Mouse (Mus musculus) stomach, postnatal 0 days (tissue): ENCODE data around the gene Neu4. TPM values are rescaled to one million over a fixed set of nuclear protein-coding genes. Genes with fewer than 3 reads are reported as not detected.

Experiments
- ATAC-seq: fragments of 200-750 bp; cut with Nextera tagmentation; 2 replicates; pipeline ENCODE4 v1.8.0; 2017; ENCODE audit not compliant: low FRiP score, low TSS enrichment
- DNase-seq: peaks from one replicate; pipeline ENCODE4 v3.0.0-alpha.2; 2016; ENCODE audit warnings: low spot score
- H3K27ac ChIP-seq: fragments of 300-500 bp; sonication (generic); replicated peaks from 2 replicates; pipeline ENCODE4 v1.5.1; 2014; ENCODE audit warnings: mild to moderate bottlenecking, control low read depth
- H3K27me3 ChIP-seq: fragments of 300-500 bp; sonication (generic); 2 replicates; pipeline ENCODE4 v1.6.1; 2014; ENCODE audit warnings: low read length; ENCODE audit not compliant: control insufficient read depth, insufficient read depth
- H3K36me3 ChIP-seq: fragments of 300-500 bp; sonication (generic); 2 replicates; pipeline ENCODE4 v1.6.1; 2014; ENCODE audit warnings: low read length, mixed read lengths; ENCODE audit not compliant: control insufficient read depth, insufficient read depth
- H3K4me1 ChIP-seq: fragments of 300-500 bp; sonication (generic); replicated peaks from 2 replicates; pipeline ENCODE4 v1.6.1; 2014; ENCODE audit warnings: antibody characterized with exemption; ENCODE audit not compliant: control insufficient read depth, insufficient read depth
- H3K4me2 ChIP-seq: fragments of 300-500 bp; sonication (generic); replicated peaks from 2 replicates; pipeline ENCODE4 v1.6.1; 2014; ENCODE audit warnings: low read depth, mild to moderate bottlenecking, control low read depth, moderate library complexity
- H3K4me3 ChIP-seq: fragments of 300-500 bp; sonication (generic); 2 replicates; pipeline ENCODE4 v1.5.1; 2014; ENCODE audit warnings: low read depth, low read length, control low read depth
- H3K9ac ChIP-seq: fragments of 300-500 bp; sonication (generic); 2 replicates; pipeline ENCODE4 v1.6.1; 2014; ENCODE audit warnings: mild to moderate bottlenecking, low read length, control low read depth, mixed read lengths
- H3K9me3 ChIP-seq: fragments of 300-500 bp; sonication (generic); 2 replicates; pipeline ENCODE4 v1.6.1; 2016; ENCODE audit warnings: low read length; ENCODE audit not compliant: control insufficient read depth
- CTCF ChIP-seq: IDR thresholded peaks from 2 replicates; pipeline ENCODE4 v1.5.1; 2016; ENCODE audit warnings: antibody characterized with exemption, low read depth, mild to moderate bottlenecking, moderate library complexity
- EP300 ChIP-seq: optimal IDR thresholded peaks from 2 replicates; pipeline ENCODE3; 2016; ENCODE audit warnings: antibody characterized with exemption
- WGBS: fragments of 180-500 bp; shearing (Covaris S2); extraction: QIAGEN DNeasy Blood & Tissue Kit; methylation state at CpG from one replicate; pipeline ENCODE4 v1.1.7; 2014; 5-methylcytosine and 5-hydroxymethylcytosine counted together
- polyA plus RNA-seq: library from polyadenylated mRNA; unstranded; fragments of >200 nt; fragmentation: Nextera tagmentation; extraction: Ambion mirVana; gene quantifications from 2 replicates; pipeline ENCODE4 v1.2.1, GENCODE M21; 2015

The Neu4 gene
- polyA plus RNA-seq, 1 experiment from 2014 or later = not detected

DNA sequence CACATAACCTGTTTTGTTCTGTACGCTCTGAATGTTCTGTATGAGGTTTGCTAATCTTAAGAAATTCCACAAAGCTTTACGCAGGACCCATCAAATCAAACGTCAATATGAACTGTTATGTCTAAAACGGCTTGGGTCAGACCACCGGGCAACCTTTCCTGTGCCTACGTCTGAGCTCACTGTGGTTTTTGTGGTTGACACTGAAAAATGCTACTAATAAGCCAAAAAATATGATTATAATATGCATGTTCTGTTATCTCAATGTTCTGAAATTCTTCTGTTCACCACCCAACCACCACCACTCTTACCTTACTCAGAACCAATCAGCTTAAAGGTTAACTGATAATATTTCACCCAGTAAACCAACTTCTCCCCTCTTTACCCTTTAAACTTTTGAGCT lies 54.5 kb downstream of the Neu4 start:
- Histone ChIP-seq H3K36me3 (no peaks in the 10 kb centered on the region), H3K4me3 (no peak overlapping the region), H3K9ac (no peak overlapping the region), H3K4me2 (no peak overlapping the region), H3K9me3 (no peaks in the 10 kb centered on the region), H3K27ac (no peak overlapping the region), H3K27me3 (no peaks in the 10 kb centered on the region), H3K4me1 (no peaks in the 10 kb centered on the region)
- DNase-seq (no peak), ATAC-seq (no peak)
- 77% methylated on average over 6 of the region's 6 CpGs for WGBS
- no peak for TF ChIP-seq EP300
- no peak for TF ChIP-seq CTCF

DNA sequence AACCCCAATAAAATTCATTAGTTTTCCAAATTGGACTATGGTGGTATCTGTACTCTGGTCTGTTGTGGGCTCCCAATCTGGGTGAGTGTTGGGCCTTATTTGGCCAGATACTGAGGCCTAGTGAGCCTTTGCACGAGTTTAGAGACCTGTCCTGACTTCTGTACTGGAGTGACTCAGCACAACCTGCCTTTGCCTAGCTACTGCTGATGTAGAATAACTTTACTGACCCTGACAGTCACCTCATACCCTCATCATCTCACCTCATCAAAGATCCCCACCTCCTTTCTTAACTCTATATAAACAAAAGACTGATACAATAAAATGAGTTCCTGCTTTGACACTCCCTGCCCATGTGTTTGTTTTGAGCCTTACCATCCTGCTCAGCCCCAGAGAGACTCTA lies 56.5 kb downstream of the Neu4 start:
- no peaks in the 10 kb centered on the region for H3K27me3 ChIP-seq
- no peak overlapping the region for H3K4me2 ChIP-seq
- H3K9ac ChIP-seq = no peak overlapping the region
- no peak overlapping the region for H3K27ac ChIP-seq
- no peaks in the 10 kb centered on the region for H3K9me3 ChIP-seq
- no peak for ATAC-seq
- H3K4me1 ChIP-seq = no peaks in the 10 kb centered on the region
- DNase-seq = no peak
- H3K4me3 ChIP-seq = no peak overlapping the region
- TF ChIP-seq CTCF = no peak
- TF ChIP-seq EP300 = no peak
- 35% methylated on average over 1 of the region's 1 CpGs for WGBS
- H3K36me3 ChIP-seq = no peaks in the 10 kb centered on the region

Other genes starting within 250 kb of the Neu4 start
- 108 and 110 TPM in 2 replicates for gene Dtymk, start 218.5 kb upstream of the Neu4 start, polyA plus RNA-seq
- 9.3 and 10.4 TPM in 2 replicates for gene Ing5, start 216.5 kb upstream of the Neu4 start, polyA plus RNA-seq
- gene D2hgdh, start 195.5 kb upstream of the Neu4 start, polyA plus RNA-seq = 7.5 and 8.6 TPM in 2 replicates
- gene Gal3st2, start 159.1 kb upstream of the Neu4 start, polyA plus RNA-seq = 0.07 and 0.08 TPM in 2 replicates
- 0.07 and 0.10 TPM in 2 replicates for gene Gal3st2b, start 102.1 kb upstream of the Neu4 start, polyA plus RNA-seq
- gene Gal3st2c, start 29.9 kb upstream of the Neu4 start, polyA plus RNA-seq = 0.01 TPM in 1 of 2 replicates, not detected in the other
- gene Pdcd1, start 32.1 kb downstream of the Neu4 start, polyA plus RNA-seq = 0.05 TPM in 1 of 2 replicates, not detected in the other